Mouse (Mus musculus) liver, embryonic 14.5 days (tissue): Measurements from ENCODE around the gene Cul7. TPM values are rescaled to one million over a fixed set of nuclear protein-coding genes. Genes with fewer than 3 reads are reported as not detected.

Experiments
- ATAC-seq: fragments of 200-750 bp; cut with Nextera tagmentation; 2 replicates; pipeline ENCODE4 v1.8.0; 2017; ENCODE audit warnings: moderate number of reproducible peaks, mild to moderate bottlenecking, moderate library complexity; ENCODE audit not compliant: insufficient read depth
- DNase-seq, 3 experiments: peaks; one replicate each; pipeline ENCODE4 v3.0.0-alpha.2; 2012 to 2013; ENCODE audit warnings: low read depth in 3 of 3, low spot score in 3 of 3
- H3K27ac ChIP-seq: fragments of 300-500 bp; sonication (generic); 2 replicates; pipeline ENCODE4 v1.5.1; 2014; ENCODE audit warnings: moderate library complexity, mild to moderate bottlenecking, control low read depth, inconsistent platforms
- H3K27me3 ChIP-seq: fragments of 300-500 bp; sonication (generic); 2 replicates; pipeline ENCODE4 v1.6.1; 2014; ENCODE audit warnings: mild to moderate bottlenecking, low read length, moderate library complexity; ENCODE audit not compliant: control insufficient read depth, insufficient read depth
- H3K36me3 ChIP-seq: fragments of 300-500 bp; sonication (generic); replicated peaks from 2 replicates; pipeline ENCODE4 v1.6.1; 2014; ENCODE audit warnings: low read depth; ENCODE audit not compliant: control insufficient read depth, insufficient read depth
- H3K4me1 ChIP-seq, 2 experiments: fragments of 200-500 bp in 1 of 2; fragments of 300-500 bp in 1 of 2; sonication (generic) in 1 of 2; replicated peaks; 2 replicates each; pipeline ENCODE4 v1.6.1; 2012 to 2014; ENCODE audit warnings: antibody characterized with exemption in 1 of 2, inconsistent platforms in 1 of 2, low read length in 1 of 2; ENCODE audit not compliant: control insufficient read depth in 2 of 2, insufficient read depth in 2 of 2
- H3K4me2 ChIP-seq: fragments of 300-500 bp; sonication (generic); 2 replicates; pipeline ENCODE4 v1.6.1; 2014; ENCODE audit warnings: low read depth, mild to moderate bottlenecking, control low read depth, moderate library complexity
- H3K4me3 ChIP-seq, 2 experiments: fragments of 200-500 bp in 1 of 2; fragments of 300-500 bp in 1 of 2; sonication (generic) in 1 of 2; 2 replicates each; pipeline ENCODE4 v1.5.1; 2012 to 2014; ENCODE audit warnings: low read depth in 2 of 2, low read length in 2 of 2, mild to moderate bottlenecking in 2 of 2, control low read depth in 1 of 2, inconsistent platforms in 1 of 2, moderate library complexity in 1 of 2; ENCODE audit not compliant: insufficient read depth in 1 of 2
- H3K9ac ChIP-seq: fragments of 300-500 bp; sonication (generic); replicated peaks from 2 replicates; pipeline ENCODE4 v1.6.1; 2014; ENCODE audit warnings: mild to moderate bottlenecking, control low read depth, moderate library complexity
- H3K9me3 ChIP-seq: fragments of 300-500 bp; sonication (generic); 2 replicates; pipeline ENCODE4 v1.6.1; 2016; ENCODE audit warnings: low read length, mixed read lengths; ENCODE audit not compliant: control insufficient read depth
- CTCF ChIP-seq: IDR thresholded peaks from 2 replicates; pipeline ENCODE4 v1.5.1; 2016; ENCODE audit warnings: antibody characterized with exemption, low read depth, control low read depth
- EP300 ChIP-seq: IDR thresholded peaks from 2 replicates; pipeline ENCODE4 v1.6.1; 2016; ENCODE audit warnings: antibody characterized with exemption, low read depth
- WGBS: fragments of 180-500 bp; shearing (Covaris S2); extraction: QIAGEN DNeasy Blood & Tissue Kit; methylation state at CpG from one replicate; pipeline ENCODE4 v1.1.7; 2014; ENCODE audit not compliant: insufficient replicate concordance; 5-methylcytosine and 5-hydroxymethylcytosine counted together
- polyA plus RNA-seq, 2 experiments: library from polyadenylated mRNA; depleted of rRNA in 1 of 2; stranded (reverse) in 1 of 2; unstranded in 1 of 2; fragments of >200 nt; fragmentation: Nextera tagmentation in 1 of 2; extraction: Ambion mirVana in 1 of 2; gene quantifications; 2 replicates each; pipeline versions ENCODE4 v1.2.1 to v1.2.3; 2012 to 2014

Cul7 gene
- polyA plus RNA-seq, 2 experiments = 8.3 to 14.9 TPM

GRCm38 (mm10) chr17:46628471-46628790 is 21.7 kb upstream of the Cul7 start:
- Histone ChIP-seq H3K9me3 (no peaks in the 10 kb centered on the region), H3K36me3 (no peaks in the 10 kb centered on the region), H3K4me2 (peak overlapping the region; percentile 58), H3K27me3 (peaks cover 25% of the 10 kb centered on the region), H3K9ac (no peak overlapping the region), H3K4me3 (peak overlapping the region; percentile 57 to 61), H3K4me1 (peaks cover 0 to 4% of the 10 kb centered on the region in 2 experiments; a peak in 1 of 4 replicates), H3K27ac (no peak overlapping the region)
- ATAC-seq = no peak
- 2% methylated on average over 13 of the region's 13 CpGs for WGBS
- no peak for TF ChIP-seq EP300
- DNase-seq = no peak

GRCm38 (mm10) chr17:46628791-46629684 is 21.1 kb upstream of the Cul7 start, which contains the start of gene Ptk7:
Gene Ptk7 (minus strand): TSS chr17:46629504.
- under 1% methylated on average over 85 of the region's 90 CpGs for WGBS
- DNase-seq (no peak), ATAC-seq (peak; percentile 47; the same call in 1 of the 2 replicates)
- Histone ChIP-seq H3K4me3 (peak within 1 kb of the TSS; percentile 57 to 61), H3K9me3 (no peaks in the 10 kb centered on the region), H3K4me1 (peaks cover 0 to 4% of the 10 kb centered on the region in 2 experiments; a peak in 1 of 4 replicates), H3K27me3 (peaks cover 25% of the 10 kb centered on the region), H3K27ac (no peak within 1 kb of the TSS), H3K9ac (peak within 1 kb of the TSS; percentile 33; the same call in 1 of the 2 replicates), H3K36me3 (no peaks in the 10 kb centered on the region), H3K4me2 (peak within 1 kb of the TSS; percentile 58)
- no peak for TF ChIP-seq EP300
- TF ChIP-seq CTCF = no peak

- WGBS = 15% methylated on average over 12 of the region's 12 CpGs
- TF ChIP-seq CTCF = no peak
- TF ChIP-seq EP300 = no peak
- Histone ChIP-seq H3K9me3 (no peaks in the 10 kb centered on the region), H3K27ac (no peak overlapping the region), H3K9ac (no peak overlapping the region), H3K36me3 (no peaks in the 10 kb centered on the region), H3K4me1 (peaks cover 0 to 4% of the 10 kb centered on the region in 2 experiments; a peak in 1 of 4 replicates), H3K27me3 (peaks cover 25% of the 10 kb centered on the region), H3K4me2 (peak overlapping the region; percentile 58), H3K4me3 (peak overlapping the region; percentile 28 to 61; a peak in 3 of 4 replicates)
- DNase-seq = no peak
- peak; percentile 22; the same call in 1 of the 2 replicates for ATAC-seq
Measured at GRCm38 (mm10) chr17:46629685-46630441, 20.3 kb upstream of the Cul7 start.

- Histone ChIP-seq H3K27me3 (no peaks in the 10 kb centered on the region), H3K9ac (no peak overlapping the region), H3K4me3 (no peak overlapping the region), H3K9me3 (no peaks in the 10 kb centered on the region), H3K4me1 (no peaks in the 10 kb centered on the region), H3K4me2 (0 out of 2 replicates have a peak overlapping the region, but pooled peaks have one; percentile 24), H3K36me3 (no peaks in the 10 kb centered on the region), H3K27ac (no peak overlapping the region)
- DNase-seq (no peak), ATAC-seq (no peak)
- TF ChIP-seq CTCF (peak; percentile 62), EP300 (no peak)
- 19% methylated on average over 15 of the region's 15 CpGs for WGBS
Measured at GRCm38 (mm10) chr17:46636831-46637523, 13.2 kb upstream of the Cul7 start.
